Mouse (Mus musculus): ENCODE measurements around the gene Psmc1.

Gene Psmc1

GRCm38 (mm10) chr12:100124913-100125798 is 15.2 kb downstream of the Psmc1 start:
- no peak for DNase-seq (ENCODE audit: low spot score in 2 of 2)

- no peak for DNase-seq (ENCODE audit: low spot score in 2 of 2)
Observed at GRCm38 (mm10) chr12:100126968-100127865, 17.3 kb downstream of the Psmc1 start.

DNA sequence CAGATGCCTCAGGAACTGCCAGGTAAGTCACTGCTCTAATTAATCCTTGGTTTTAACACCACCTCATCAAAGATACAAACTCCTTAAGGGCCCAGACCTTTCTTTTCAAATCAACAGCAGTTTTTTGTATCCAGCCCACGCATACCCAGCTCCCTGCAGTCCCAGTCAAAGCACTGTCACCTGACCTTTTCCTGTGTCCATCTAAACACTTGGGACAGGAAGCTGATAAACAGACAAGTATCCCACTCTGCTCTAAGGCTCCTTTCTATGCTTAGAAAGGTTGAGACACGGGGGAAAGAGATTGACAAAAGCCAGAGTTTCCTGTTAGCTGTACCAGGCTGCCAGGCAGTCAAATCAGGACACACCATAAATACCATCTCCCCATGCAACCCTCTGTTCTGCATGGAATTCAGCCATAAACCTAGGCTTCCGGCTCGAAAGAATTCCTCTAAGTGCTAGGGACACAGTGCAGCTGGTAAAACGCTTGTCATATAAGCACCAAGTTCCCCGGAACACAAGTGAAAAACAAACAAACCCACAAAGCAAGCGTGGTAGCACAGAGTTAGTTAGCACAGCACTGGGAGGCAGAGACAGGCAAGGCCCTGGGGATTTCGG is 18.0 kb downstream of the Psmc1 start:
- DNase-seq (ENCODE audit: low spot score in 2 of 2): peak; percentile 60 to 62

- DNase-seq (ENCODE audit: low spot score in 2 of 2): no peak
Observed at GRCm38 (mm10) chr12:100128522-100128921, 18.6 kb downstream of the Psmc1 start.

- DNase-seq (ENCODE audit: low spot score in 2 of 2): no peak
Observed at GRCm38 (mm10) chr12:100128961-100129360, 19.0 kb downstream of the Psmc1 start.

DNA sequence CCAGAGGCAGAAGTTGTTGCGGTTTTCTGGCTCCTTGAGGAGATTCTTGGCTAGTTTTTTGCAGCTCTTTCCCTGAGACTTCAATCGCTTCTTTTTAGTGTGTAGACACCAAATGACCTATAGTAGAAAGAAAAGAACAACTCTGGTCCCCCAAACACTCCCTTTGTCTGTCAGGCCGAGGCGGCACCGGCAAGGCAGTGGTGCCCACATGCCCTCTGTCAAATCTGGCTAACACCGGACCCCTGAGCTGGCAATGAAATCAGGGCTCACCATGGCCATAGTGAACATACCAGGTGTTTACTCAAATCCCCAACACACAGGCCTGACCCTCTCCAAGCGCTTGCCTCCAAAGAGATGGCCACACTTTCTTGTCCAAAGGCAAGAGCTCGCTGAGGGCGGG is 21.2 kb downstream of the Psmc1 start:
- no peak for DNase-seq (ENCODE audit: low spot score in 2 of 2)

GRCm38 (mm10) chr12:100131655-100132054 is 21.7 kb downstream of the Psmc1 start:
- peak; percentile 73 to 77 for DNase-seq (ENCODE audit: low spot score in 2 of 2)

- no peak for DNase-seq (ENCODE audit: low spot score in 2 of 2)
Observed at GRCm38 (mm10) chr12:100134395-100134936, 24.5 kb downstream of the Psmc1 start.

DNA sequence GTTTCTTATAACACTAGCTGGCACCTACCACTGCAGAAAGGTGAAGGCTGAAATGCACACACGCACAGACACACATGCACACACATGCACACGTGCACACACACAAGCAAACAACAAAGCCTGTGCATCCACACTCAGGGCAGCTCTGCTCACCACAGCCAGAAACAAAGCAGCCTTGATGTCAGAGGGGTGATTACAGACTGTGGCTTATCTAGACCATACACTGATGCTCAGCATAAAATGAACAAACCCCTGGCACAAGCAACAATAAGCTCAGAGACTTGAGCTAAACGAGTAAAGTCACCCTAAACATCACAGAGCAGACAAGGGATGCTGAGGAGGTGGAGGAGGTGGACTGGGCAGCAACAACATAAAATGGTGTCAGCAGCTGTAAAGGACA is 25.2 kb downstream of the Psmc1 start:
- no peak for DNase-seq (ENCODE audit: low spot score in 2 of 2)

DNA sequence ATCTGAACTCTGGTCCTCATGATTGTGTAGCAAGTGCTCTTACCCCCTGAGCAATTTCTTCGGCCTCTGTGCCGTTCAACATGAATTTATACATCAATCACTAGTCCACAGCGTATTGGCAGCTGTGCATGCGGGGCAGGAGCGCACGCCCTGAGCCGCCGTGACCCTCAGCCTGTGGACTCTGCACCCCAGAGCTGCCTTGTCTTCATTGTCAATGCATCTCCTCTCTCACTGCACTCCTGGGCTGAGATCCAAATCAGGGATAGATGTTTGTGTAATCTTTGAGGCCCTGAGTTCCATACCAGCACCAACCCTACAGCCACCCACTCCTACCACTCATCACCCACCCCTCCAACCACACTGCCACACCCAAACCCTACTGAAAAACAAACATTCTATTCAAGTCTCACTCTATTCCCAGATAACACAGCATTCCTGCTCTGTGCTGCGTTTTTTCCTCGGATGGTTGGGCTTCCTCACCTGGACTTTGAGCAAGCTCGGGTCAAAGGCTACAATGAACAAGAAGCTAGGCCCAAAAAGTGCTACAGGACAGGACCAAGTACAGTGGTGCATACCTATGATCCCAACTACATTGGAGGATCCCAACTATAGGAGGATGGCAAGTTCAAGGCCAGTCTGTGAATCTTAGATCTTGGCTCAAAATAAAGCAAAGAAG is 33.0 kb downstream of the Psmc1 start:
- no peak for DNase-seq (ENCODE audit: low spot score in 2 of 2)

GRCm38 (mm10) chr12:100143737-100144136 is 33.8 kb downstream of the Psmc1 start:
- no peak for DNase-seq (ENCODE audit: low spot score in 2 of 2)

- DNase-seq (ENCODE audit: low spot score in 2 of 2): no peak
Observed at GRCm38 (mm10) chr12:100144269-100144668, 34.3 kb downstream of the Psmc1 start.

GRCm38 (mm10) chr12:100152466-100152865 is 42.5 kb downstream of the Psmc1 start:
- peak in 1 of 2 experiments; percentile 60 for DNase-seq (ENCODE audit: low spot score in 2 of 2)

GRCm38 (mm10) chr12:100159261-100159975 is 49.5 kb downstream of the Psmc1 start, which contains the start of gene Nrde2:
Gene Nrde2 (minus strand): TSS chr12:100159653.
- DNase-seq (ENCODE audit: low spot score in 2 of 2): peak; percentile 92 to 94

- DNase-seq (ENCODE audit: low spot score in 2 of 2): no peak
Observed at GRCm38 (mm10) chr12:100164991-100165500, 55.1 kb downstream of the Psmc1 start.

GRCm38 (mm10) chr12:100166177-100166576 is 56.2 kb downstream of the Psmc1 start:
- peak; percentile 50 to 80 for DNase-seq (ENCODE audit: low spot score in 2 of 2)

DNA sequence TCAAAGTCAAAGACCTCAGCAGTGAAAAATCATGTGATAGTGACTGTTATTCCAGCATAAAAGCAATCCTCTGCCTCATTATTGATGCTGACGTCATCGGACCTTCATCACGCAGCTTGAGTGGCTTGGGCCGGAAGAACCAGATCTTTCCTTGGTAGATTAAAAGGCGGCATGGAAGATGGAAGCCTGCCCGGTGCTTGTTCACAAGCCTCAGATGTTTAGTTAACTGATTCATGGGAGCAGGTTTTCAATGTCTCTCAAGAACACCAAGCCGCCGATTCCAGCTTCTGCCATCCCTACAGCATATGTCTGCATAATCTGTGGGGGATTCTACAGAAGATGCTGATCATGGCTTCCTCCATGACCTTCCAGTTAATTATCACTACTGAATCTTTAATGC is 57.0 kb downstream of the Psmc1 start:
- DNase-seq (ENCODE audit: low spot score in 2 of 2): peak in 1 of 2 experiments; percentile 42

DNA sequence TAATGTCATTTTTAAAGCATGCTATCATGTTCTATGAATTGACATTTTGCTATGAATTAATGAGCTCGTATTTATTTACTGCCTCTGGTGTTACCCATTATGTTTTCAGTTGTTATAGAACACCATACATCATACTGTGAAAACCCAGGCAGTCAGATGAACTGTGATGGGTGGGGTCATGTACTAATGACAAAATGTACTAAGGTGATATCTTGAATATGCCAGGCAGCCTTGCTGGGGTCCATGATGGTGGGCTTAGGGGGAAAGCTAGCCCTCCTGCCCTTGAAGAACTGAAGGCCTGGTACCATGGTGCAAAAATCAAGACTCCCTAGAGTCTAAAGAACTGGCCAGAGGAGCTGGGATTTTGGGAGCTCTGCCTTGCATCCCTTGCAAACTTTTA is 57.5 kb downstream of the Psmc1 start:
- DNase-seq (ENCODE audit: low spot score in 2 of 2): no peak

- DNase-seq (ENCODE audit: low spot score in 2 of 2): no peak
Observed at GRCm38 (mm10) chr12:100167931-100168871, 58.2 kb downstream of the Psmc1 start.
